Mouse (Mus musculus): ENCODE data around the gene Filip1l. TPM values are rescaled to one million over a fixed set of nuclear protein-coding genes. Genes with fewer than 3 reads are reported as not detected.
"Not testable (repeated sequence)": the region's sequence is repeated elsewhere in the genome, so short reads cannot be mapped to it uniquely, and the experiment has no call there.

Gene Filip1l
- total RNA-seq, 1 experiment from 2014 or later = 20.6 TPM

DNA sequence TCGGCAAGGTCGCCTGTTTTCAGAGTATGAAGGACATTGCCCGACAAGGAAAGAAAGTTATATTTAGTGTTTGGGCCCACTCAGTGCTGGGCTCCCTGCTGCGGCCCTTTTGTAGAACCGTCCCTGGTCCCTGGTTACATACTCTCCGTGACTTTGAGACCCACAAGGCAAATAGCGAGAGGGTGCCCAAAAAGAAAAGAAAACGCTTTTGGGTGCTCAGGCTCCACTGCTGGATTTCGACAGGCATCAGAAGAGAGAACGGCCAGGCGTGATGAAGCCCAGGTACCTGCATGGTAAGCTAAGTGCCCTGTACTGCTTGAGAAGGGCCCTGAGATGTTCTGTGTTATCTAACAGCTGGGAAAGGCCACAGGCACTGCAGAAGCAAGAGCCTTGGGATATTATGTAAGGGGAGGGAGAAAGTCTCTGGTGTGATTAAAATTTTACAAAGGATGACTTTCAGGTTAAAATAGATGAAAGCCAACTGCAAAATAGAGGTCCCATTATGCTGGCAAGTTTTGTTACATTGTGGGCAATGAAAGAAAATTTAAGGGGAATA is 351 bp downstream of the Filip1l start:
- DNase-seq = peak; percentile 33

GRCm38 (mm10) chr16:57353932-57354331 is 1.0 kb downstream of the Filip1l start:
- no peak for DNase-seq

GRCm38 (mm10) chr16:57356454-57356853 is 3.6 kb downstream of the Filip1l start:
- no peak for DNase-seq

- DNase-seq = no peak
Observed at GRCm38 (mm10) chr16:57357011-57357410, 4.1 kb downstream of the Filip1l start.

GRCm38 (mm10) chr16:57359251-57359650 is 6.4 kb downstream of the Filip1l start:
- DNase-seq = no peak

DNA sequence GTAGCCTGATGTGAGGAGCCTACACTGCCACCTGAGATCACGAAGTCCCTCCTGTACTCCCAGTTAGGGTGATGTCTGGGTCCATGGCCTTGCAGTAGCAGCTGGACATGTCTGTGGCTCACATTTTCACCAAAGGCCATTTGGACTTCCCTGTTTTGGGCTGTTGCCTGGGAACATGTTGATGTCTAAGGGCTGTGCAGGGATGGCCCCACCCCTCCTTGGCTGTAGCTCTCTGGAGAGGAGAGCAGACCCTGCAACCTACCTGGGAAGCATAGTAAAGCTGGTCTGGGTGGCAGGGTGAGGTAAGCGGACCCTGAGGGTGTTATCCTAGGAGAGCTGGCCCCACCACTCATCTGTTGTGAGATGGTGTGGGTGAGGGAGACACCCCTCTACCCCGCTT is 7.9 kb downstream of the Filip1l start:
- DNase-seq = no peak

DNA sequence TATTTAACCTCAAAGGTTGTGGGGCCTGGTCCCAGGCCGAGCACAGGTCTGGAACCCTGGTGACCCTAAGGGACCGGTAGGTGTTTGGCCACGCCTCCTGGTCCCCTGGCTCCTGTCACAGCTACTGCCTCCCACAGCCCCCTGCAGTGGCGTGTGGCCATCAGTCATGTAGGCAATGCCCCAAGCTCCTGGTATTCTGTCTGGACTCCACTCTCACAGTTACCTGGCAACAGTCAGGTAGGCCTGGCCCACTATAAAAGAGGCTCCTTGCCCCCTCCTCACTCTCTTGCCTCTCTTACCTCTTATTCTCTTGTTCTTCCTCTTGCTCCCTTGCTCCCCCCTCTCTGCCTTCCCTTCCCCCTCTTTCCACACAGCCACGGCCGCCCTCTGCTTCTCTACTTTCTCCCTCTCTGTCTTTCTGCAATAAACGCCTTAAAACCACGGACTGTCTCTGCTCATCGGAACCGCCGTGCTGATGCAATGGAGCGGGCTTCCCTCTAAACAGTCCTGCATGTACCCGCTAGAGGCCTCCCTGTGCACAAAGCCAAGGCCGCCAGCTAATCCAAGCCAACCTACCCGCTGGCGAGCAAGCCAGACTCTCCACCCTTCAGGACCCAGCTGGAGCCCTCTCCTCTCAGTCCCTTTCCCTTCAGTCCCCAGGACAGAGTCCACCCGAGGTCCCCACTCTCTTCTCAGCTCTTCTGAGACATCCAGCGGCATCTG is 9.9 kb downstream of the Filip1l start:
- peak; percentile 87 for DNase-seq

GRCm38 (mm10) chr16:57364498-57364897 is 11.6 kb downstream of the Filip1l start:
- DNase-seq = no peak

DNA sequence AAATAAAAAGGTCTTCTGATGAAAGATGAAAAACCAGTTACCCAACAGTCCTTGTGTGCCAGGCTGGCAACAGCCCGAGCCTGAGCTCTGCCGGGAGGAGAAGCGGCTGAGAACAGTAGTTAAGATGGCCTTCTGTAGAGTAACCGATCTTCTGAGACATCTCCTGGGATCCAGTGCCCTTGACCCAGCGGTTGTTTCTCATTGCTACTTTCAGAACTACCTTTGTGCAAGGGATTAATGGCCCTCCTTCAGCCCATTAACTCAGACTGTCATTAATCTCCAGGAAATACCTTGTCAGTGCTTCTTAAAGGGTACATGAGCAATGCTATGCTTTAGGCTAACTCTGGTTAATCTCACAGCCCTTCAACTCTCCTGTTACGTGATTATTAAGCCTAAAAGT is 13.2 kb downstream of the Filip1l start:
- peak; percentile 67 for DNase-seq

- DNase-seq = no peak
Observed at GRCm38 (mm10) chr16:57366941-57367694, 14.2 kb downstream of the Filip1l start.

DNA sequence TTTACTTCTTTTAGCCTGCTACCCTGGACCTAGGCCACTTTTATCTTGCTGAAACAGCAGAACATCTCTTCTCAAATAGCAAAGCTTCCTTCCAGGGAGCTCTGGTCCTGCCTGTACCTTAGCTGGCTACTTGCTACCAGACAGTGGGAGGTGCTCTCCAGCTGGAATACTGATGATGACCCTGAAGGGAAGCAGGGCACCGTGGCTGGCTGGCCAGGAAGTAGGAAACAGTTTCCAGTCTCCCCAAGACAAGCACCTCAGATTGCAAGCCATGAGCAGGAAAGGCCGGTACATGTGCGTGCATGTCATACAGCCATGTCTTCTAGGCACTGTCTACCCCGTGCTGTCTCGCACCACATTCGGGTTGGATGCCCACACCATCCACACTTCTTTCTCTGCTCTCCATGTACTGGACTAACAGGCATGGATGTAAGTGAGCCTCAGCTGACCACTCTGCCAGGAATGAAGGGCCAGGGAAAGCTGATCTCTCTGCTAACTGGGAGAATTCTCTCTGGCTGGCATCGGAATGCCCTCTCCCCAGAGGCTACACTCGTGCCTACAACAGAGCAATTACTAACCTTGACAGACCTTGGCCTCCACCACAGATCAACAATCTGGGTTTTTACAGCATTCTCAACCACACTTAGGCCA is 17.1 kb downstream of the Filip1l start:
- peak; percentile 49 for DNase-seq

DNA sequence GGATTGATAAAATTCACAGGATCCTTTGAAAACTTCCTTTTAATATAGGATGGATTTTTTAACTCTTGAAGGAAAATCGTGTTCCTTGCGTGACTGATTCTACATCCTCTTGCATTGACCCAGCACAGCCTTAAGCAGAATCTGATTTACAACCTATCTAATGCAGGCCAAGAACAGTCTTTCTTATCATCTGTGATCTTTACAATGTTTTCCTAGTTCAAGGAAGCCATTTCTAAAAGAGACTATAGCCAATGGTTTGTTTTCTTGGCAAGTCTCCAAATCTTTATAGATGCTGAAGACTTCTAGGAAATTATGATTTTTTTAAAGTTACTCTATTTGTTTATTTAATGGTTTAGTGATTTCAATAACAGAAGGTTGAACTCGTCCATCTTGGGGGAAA is 19.3 kb downstream of the Filip1l start:
- DNase-seq = no peak

DNA sequence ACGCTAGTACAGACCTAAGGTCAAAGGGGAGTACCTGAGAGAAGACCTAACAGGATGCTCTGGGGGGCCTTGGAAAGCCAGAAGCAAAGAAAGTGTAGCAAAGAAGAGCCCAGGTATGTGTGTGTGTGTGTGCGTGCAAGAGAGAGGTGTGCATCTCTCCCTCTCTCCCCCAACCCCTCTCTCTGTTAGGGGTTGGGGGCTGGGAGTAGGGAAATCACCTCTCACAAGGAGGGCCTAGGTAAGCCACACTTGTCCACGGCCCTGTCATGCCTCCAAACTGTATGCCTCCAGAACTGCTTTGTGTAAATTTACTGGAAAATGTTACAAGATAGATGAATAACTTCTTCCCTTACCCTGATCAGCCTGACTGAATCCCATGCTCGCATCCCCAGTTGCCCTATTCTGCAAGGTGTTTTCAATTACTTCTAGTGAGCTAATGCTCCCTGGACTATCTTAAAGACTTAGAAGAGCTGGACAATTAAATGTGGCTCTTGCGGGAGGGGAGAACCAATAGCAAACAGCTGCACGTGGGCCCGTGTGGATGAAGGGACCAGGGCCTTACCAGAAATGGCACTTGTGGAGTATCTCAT is 22.4 kb downstream of the Filip1l start:
- DNase-seq = no peak

GRCm38 (mm10) chr16:57378631-57379330 is 25.9 kb downstream of the Filip1l start:
- DNase-seq = no peak

- no peak for DNase-seq
Observed at GRCm38 (mm10) chr16:57383266-57383971, 30.5 kb downstream of the Filip1l start.

DNA sequence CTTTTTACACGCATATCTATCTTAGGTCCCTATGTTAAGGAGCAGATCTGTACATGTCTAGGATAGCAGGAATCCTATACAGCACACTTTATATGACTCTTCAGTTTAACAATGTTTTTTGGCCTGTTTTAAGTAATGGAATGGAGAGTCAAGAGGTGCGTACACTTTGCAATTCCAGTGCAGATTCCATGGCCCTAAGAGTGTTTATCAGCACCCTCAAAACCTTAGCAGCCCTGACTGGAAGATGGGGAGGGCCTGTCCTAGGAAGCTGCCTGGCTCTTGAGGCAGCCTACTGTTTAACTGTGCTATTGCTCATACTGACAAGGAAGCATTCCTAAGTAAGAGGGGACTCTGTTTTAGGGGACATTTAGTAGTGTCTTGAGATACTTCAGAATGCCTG is 31.4 kb downstream of the Filip1l start:
- no peak for DNase-seq

GRCm38 (mm10) chr16:57389566-57390251 is 36.8 kb downstream of the Filip1l start:
- no peak for DNase-seq

GRCm38 (mm10) chr16:57391171-57391570 is 38.3 kb downstream of the Filip1l start:
- DNase-seq = not testable (repeated sequence)

DNA sequence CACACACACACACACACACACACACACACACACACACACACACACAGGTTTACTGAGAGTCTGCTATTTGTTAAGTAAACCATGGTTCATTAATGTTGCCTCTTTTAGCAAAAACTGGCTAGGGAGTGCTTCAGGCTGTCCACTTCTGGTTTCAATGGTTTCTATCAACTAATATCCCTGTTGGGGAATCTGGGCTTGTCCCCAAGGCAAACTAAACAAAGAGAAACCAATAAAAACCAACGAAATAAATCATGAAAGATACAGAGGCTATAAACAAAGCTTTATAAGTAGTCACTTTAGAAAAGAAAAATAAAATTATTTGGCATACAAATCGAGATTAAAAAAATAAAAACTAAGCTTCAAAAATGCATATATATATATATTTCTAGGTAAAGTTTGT is 39.6 kb downstream of the Filip1l start:
- DNase-seq = no peak

DNA sequence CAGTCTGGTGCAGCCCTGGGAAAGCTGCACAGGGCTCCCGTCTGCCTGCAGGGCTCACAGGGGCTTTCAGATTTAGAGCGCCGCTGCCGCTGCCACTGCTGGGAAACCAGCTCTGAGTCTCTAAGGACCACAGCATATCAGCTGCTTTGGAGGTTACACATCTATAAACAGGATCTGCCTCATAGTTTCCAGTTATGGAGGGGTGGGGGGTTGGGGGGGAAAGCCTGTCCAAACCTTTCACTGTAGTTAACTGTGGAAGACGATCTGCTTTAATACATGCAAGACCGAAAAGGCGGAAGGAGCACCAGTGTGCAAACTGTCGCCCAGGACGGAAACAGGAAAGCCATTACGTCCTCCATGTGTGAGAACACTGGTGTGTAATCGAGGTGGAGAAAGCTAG is 40.3 kb downstream of the Filip1l start:
- DNase-seq = peak; percentile 19

DNA sequence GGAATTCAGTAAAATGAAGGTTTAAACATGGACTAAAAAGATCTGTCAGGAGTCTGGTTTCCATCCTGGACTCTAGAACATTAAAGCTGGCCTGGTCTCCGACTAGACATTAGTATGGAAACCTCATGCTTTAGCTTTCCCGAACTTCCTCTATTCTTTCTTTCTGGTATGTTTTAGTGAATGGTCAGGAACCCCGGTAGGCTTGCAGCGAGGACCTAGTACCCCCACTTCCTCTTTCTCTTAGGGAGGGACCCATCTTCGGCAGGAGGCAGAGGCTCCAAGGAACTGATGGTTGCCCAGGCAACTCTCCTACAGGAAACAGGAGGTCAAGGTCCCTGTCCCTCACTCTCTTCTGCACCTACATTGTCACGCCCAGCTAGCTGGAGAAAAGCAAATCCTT is 43.4 kb downstream of the Filip1l start:
- DNase-seq = peak; percentile 27
